Mouse (Mus musculus) small intestine, adult 2 months (tissue): ENCODE measurements around the gene Cnga4.

Experiments
- CTCF ChIP-seq: fragments of 200-500 bp; IDR thresholded peaks from 2 replicates; pipeline ENCODE4 v1.5.1; 2012; ENCODE audit warnings: low read depth, mild to moderate bottlenecking, control low read depth, inconsistent platforms, low read length, moderate library complexity, mixed read lengths; ENCODE audit not compliant: insufficient replicate concordance, insufficient read length; ENCODE audit errors: extremely low read depth
- POLR2A ChIP-seq: fragments of 200-500 bp; IDR thresholded peaks from 2 replicates; pipeline ENCODE4 v1.6.1; 2012; ENCODE audit warnings: low read depth, mild to moderate bottlenecking, control low read depth, inconsistent platforms, low read length, moderate library complexity

- TF ChIP-seq POLR2A (no peak), CTCF (no peak)
Measured at GRCm38 (mm10) chr7:105424368-105424767, 20.0 kb downstream of the Cnga4 start.
